Mouse (Mus musculus) lung, adult 2 months (tissue): ENCODE measurements at regions not wholly inside any gene's neighbourhood (a gene's known extent, or its start where the extent isn't known, plus 50 kb on each side); places are given as distances from the start of the nearest gene placed in this dataset.

Experiments used
- DNase-seq: peaks from one replicate; pipeline ENCODE4 v3.0.0; 2022
- H3K4me1 ChIP-seq: fragments of 200-500 bp; 2 replicates; pipeline ENCODE4 v1.6.1; 2011; ENCODE audit warnings: low read length; ENCODE audit not compliant: control insufficient read depth, insufficient read depth
- H3K4me3 ChIP-seq: fragments of 200-500 bp; replicated peaks from 2 replicates; pipeline ENCODE3; 2011; ENCODE audit warnings: low read depth, mild to moderate bottlenecking, control low read depth, low read length; ENCODE audit errors: extremely low read depth
- CTCF ChIP-seq: fragments of 200-500 bp; IDR thresholded peaks from 2 replicates; pipeline ENCODE4 v1.5.1; 2011; ENCODE audit warnings: mild to moderate bottlenecking, low read length, control low read depth; ENCODE audit not compliant: insufficient read depth
- POLR2A ChIP-seq: fragments of 200-500 bp; IDR thresholded peaks from 2 replicates; pipeline ENCODE4 v1.6.1; 2011; ENCODE audit warnings: low read depth, mild to moderate bottlenecking, control low read depth, low read length, borderline replicate concordance; ENCODE audit errors: extremely low read depth
- WGBS: fragments of 180-500 bp; shearing (Covaris S2); methylation state at CpG from one replicate; pipeline ENCODE4 v1.1.7; 2018; 5-methylcytosine and 5-hydroxymethylcytosine counted together

- TF ChIP-seq POLR2A (no peak), CTCF (no peak)
- no peak overlapping the region for H3K4me3 ChIP-seq
- no peak for DNase-seq
- 51% methylated on average over 4 of the region's 4 CpGs for WGBS
- no peaks in the 10 kb centered on the region for H3K4me1 ChIP-seq
Measured at GRCm38 (mm10) chr4:12474981-12475568, 303.3 kb upstream of the Fam92a start.

GRCm38 (mm10) chr4:12474421-12474820 lies 302.6 kb upstream of the Fam92a start:
- TF ChIP-seq CTCF (no peak), POLR2A (no peak)
- Histone ChIP-seq H3K4me3 (no peak overlapping the region), H3K4me1 (no peaks in the 10 kb centered on the region)
- DNase-seq: no peak
- 41% methylated on average over 1 of the region's 1 CpGs for WGBS

GRCm38 (mm10) chr4:12461701-12462100 lies 289.9 kb upstream of the Fam92a start:
- TF ChIP-seq CTCF (no peak), POLR2A (no peak)
- no peak overlapping the region for H3K4me3 ChIP-seq
- DNase-seq: no peak
- 79% methylated on average over 2 of the region's 2 CpGs for WGBS
- no peaks in the 10 kb centered on the region for H3K4me1 ChIP-seq

- H3K4me1 ChIP-seq: no peaks in the 10 kb centered on the region
- no peak for TF ChIP-seq CTCF
- no peak for TF ChIP-seq POLR2A
- WGBS: 48% methylated on average over 4 of the region's 4 CpGs
- no peak overlapping the region for H3K4me3 ChIP-seq
- DNase-seq: no peak
Measured at GRCm38 (mm10) chr4:12461251-12461650, 289.4 kb upstream of the Fam92a start.

- no peak for DNase-seq
- Histone ChIP-seq H3K4me3 (no peak overlapping the region), H3K4me1 (no peaks in the 10 kb centered on the region)
- 76% methylated on average over 8 of the region's 8 CpGs for WGBS
- TF ChIP-seq CTCF (no peak), POLR2A (no peak)
Measured at GRCm38 (mm10) chr4:12457978-12458597, 286.3 kb upstream of the Fam92a start.

- WGBS: 91% methylated on average over 2 of the region's 2 CpGs
- Histone ChIP-seq H3K4me1 (no peaks in the 10 kb centered on the region), H3K4me3 (no peak overlapping the region)
- no peak for DNase-seq
- TF ChIP-seq CTCF (no peak), POLR2A (no peak)
Measured at GRCm38 (mm10) chr4:12452086-12452485, 280.3 kb upstream of the Fam92a start.

- no peak for DNase-seq
- TF ChIP-seq CTCF (no peak), POLR2A (no peak)
- no peak overlapping the region for H3K4me3 ChIP-seq
- no peaks in the 10 kb centered on the region for H3K4me1 ChIP-seq
- WGBS: 45% methylated on average over 3 of the region's 3 CpGs
Measured at GRCm38 (mm10) chr4:12425507-12425906, 253.7 kb upstream of the Fam92a start.

- DNase-seq: no peak
- no peak for TF ChIP-seq POLR2A
- TF ChIP-seq CTCF: no peak
- 75% methylated on average over 16 of the region's 16 CpGs for WGBS
- Histone ChIP-seq H3K4me3 (no peak overlapping the region), H3K4me1 (no peaks in the 10 kb centered on the region)
Measured at GRCm38 (mm10) chr4:12421628-12422319, 250.0 kb upstream of the Fam92a start.

- Histone ChIP-seq H3K4me3 (no peak overlapping the region), H3K4me1 (no peaks in the 10 kb centered on the region)
- TF ChIP-seq CTCF (no peak), POLR2A (no peak)
- DNase-seq: no peak
- 46% methylated on average over 3 of the region's 3 CpGs for WGBS
Measured at GRCm38 (mm10) chr4:12418086-12418485, 246.3 kb upstream of the Fam92a start.

GRCm38 (mm10) chr4:12395344-12395743 lies 223.5 kb upstream of the Fam92a start:
- no peak for DNase-seq
- TF ChIP-seq CTCF: no peak
- TF ChIP-seq POLR2A: no peak
- Histone ChIP-seq H3K4me3 (no peak overlapping the region), H3K4me1 (no peaks in the 10 kb centered on the region)
- 75% methylated on average over 1 of the region's 1 CpGs for WGBS
